Mouse (Mus musculus): ENCODE measurements around the gene Cacul1.
"Not testable (repeated sequence)": the region's sequence is repeated elsewhere in the genome, so short reads cannot be mapped to it uniquely, and the experiment has no call there.

Gene Cacul1

DNA sequence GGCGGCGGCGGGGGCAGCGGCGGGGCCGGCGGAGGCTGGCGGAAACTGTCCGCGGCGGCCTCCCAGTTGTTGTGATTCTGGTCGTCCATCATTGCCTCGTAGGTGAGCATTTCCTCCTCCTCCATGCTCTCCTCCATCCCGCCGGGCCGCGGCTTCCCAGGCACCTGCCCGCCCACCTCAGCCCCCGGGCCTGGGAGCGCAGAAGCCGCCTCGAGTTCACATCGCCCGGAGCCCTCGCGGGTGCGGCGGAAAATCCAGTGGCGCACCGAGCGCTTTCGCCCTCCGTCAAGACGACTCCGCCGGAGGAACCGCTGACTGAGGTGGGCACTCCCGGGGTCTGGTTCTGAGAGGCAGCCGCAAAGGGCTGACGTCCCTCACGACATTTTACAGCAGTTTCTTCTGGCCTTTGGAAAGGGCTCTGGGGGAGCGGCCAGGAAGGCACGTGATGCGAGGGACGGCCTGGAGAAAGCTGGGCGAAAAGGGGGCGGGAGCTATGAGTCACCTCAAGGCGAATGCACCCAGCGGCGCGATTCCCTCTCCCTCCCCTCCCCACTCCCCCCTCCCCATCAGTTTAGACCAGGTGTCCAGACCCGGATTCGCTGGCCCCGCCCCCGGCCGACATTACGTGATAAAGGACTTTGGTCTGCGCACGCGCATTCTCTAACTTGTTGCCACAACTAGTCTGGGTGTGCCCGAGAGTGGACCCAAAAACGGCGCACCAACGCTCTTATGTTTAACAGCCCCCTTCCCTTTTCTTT is at the start of gene Cacul1:
Gene Cacul1, minus strand, starts transcription at position 444 of the 758 bp plus-strand sequence.
- DNase-seq (ENCODE audit: low spot score) = peak; percentile 100

DNA sequence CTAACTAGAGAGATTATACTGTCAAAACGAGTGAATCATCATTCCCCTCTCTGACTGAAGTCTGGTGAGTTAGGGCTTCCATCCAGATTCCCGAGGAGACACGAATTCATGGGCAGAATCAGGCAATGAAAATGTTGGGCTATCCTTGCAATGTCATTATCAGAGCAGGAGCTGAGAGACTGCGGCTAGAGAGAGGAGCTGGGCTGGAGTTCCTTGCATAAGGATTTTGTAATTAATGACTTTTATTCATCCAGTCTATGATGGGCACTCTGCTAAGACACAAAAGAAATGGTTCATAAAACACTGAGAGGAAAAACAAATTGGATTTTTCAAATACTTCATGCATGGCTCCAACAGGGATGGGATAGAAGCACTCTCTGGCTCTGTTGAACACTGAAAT is 38.6 kb upstream of the Cacul1 start:
- no peak for DNase-seq (ENCODE audit: low spot score)

DNA sequence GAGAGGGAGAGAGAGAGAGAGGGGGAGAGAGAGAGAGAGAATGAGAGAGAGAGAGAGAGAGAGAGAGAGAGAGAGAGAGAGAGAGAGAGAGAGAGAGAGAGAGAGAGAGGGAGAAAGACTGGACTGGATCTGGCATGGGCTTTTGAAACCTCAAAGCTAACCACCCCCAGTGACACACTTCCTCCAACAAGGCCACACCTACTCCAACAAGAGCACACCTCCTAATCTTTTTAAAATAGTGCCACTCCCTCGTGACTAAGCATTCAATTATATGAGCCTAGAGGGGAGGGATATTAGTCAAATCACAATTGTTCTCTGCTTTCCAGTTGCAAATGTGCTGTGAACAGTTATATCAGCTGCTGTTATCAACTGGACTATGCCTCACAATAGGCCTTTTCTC is 36.2 kb upstream of the Cacul1 start:
- DNase-seq (ENCODE audit: low spot score) = no peak

DNA sequence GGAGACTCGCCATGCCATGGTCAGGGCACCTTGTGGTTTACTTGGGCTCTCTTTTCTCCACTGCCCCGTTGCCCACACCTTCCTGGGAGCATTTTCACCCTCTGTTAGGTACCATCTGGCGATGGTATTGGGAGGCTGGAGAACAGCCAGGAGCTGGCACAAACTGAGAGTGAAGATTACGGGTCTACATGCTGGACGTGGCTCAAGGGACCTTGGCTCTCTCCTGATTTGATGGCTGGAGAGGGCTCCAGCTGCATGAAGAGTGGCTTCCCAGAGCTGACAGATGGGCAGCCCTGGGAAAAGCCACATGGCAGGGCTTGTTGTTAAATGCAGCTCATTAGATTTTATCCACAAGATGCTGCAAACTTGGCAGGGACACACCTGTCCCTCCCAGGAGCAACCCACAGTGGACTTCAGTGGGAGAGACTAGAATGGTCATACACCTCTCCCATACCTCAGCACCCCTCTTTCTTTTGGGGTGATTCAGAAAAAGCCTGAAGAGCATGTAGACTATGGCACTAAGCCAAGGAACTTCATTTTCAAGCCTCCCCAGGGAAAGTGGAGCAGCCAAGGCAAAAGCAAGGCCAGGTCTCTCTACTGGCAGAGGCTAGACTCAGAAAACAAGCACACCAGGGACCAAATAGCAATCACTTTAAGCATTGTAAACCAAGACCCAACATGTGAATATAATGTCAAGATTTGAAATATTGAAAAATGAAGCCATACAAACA is 34.8 kb upstream of the Cacul1 start:
- DNase-seq (ENCODE audit: low spot score) = no peak

DNA sequence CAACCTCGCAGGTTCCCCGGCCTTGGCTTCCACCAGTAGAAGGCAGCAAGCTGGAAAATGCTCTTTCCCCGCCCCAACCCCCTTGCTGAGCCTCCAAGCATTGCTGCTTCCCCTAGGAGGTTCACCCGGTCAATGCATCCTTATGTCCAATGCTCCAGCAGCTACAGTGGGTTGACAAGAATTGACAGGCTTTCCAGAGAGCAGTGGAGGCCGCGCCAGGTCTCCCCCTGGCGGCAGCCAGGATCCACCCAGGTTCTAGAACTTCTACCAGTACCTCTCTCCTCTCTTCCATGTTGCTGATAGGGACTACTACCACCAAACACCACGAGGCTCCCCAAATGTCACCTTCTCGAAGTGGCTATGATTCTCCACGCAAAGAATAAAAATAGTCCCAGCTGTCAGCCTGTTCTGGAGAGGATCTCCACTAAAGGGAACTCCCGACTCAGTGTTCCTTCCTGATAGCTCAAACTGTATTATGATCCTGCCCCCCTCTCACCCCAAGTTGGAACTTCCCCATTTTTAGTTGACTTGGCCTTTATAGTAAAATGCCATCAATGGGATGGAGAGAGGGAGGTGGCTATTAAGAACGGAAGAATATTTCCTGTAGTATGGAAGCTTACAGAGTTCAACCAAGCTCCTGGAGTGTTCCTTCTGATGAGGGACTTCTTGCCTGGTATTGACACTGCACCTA is 30.8 kb upstream of the Cacul1 start:
- DNase-seq (ENCODE audit: low spot score) = no peak

DNA sequence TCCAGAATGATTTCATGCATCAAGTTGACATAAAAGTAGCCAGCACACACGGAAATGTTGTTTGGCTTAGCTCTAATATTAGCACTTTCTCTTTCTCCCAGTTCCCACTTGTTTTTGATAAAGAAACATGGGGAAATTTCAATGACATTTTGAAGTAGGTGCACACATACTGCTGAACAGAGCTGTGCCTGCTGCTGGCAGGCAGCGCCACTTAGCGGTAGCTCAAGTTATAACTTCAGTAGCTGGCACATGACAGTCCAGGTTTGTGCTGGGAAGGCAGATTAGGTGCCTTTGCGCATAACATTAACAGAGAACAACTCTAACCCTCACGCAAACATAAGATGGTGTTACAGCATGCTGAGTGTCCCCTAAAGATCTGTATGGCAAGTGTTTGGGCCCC is 27.9 kb upstream of the Cacul1 start:
- peak; percentile 28 for DNase-seq (ENCODE audit: low spot score)

DNA sequence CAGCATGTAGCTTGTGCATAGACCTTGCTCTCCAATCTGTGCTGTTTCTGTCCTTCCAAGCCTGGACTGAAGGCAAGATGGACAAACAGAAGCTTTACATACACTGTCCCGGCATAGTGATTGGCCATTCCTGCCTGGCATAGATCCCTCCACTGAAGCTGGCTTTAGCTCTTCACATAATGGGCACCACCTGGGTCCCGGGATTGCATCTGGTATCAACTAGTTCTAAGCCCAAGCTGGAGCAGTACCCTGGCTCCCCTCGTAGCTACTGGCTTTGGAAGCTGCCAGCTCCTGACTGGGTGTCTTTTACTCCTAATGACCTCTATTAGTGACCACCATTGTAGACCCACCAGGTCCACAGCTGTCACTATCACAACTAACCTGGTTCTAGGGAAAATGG is 22.8 kb upstream of the Cacul1 start:
- no peak for DNase-seq (ENCODE audit: low spot score)

DNA sequence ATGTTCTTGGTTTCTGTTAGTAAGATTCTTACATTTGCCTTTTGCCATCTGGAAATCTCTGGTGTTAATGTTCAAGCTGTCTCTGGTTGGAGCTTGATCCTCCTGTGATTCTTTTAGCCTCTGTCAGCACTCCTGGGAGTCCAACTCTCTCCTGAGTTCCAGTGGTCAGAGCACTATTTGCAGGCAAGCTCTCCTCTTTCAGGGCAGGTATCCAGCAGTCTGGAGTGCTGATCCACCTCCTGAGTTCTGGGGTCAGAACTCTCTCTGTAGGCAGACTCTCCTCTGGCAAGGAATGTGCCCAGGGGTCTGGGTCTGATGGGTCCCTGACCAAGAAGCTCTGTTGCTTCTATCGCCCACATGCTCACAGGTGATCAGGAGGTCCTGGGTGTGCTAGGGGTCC is 21.2 kb upstream of the Cacul1 start:
- not testable (repeated sequence) for DNase-seq (ENCODE audit: low spot score)

DNA sequence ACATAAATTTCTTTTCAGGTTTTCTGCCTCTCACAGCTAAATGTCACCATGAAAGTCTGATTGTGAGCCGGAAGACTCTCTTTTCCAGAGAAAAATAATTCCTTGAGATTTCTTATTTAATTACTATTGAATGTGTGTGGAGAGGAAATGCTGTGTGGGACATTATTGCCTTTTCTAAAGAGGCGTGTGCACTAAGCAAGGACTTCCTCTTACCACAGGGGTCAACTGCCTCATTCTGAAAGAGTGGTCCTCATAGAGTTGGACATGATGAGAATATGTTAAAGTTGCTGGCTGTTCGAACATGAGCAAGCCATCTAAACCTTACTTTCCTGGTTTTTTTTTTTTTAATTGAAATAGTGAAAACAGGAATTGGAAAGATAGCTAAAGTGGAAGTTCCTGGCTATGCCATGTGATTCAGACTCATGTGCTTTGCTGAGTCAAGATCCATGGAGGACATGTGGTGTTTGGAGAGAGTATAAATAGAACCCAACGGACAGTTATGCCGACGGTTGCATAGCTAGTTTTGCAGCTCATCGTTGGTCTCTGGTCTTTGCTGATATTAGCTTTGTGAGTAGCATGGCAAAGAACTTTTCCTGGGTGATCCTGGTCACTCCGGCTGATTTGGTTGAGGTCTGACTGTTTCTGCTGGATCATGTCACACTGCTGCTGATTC is 17.3 kb upstream of the Cacul1 start:
- DNase-seq (ENCODE audit: low spot score) = no peak

DNA sequence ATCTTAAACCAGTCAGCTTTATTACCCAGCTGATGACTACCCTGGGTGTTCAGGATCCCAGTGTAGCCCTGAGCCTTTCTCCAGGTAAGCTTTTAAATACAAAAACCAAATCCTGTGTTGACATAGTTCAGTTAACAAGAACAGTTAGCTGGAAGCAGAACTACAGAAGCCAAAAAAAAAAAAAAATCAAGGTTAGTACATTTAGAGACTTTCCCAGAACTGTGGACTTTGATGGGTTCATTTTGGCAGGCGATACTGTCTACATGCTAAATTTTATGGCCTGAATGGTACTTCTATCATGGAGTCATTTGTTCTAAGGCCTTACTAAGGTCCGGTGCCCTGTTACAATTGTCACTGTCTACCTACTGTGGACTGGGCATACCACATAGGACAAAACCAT is 8.8 kb upstream of the Cacul1 start:
- DNase-seq (ENCODE audit: low spot score) = no peak

DNA sequence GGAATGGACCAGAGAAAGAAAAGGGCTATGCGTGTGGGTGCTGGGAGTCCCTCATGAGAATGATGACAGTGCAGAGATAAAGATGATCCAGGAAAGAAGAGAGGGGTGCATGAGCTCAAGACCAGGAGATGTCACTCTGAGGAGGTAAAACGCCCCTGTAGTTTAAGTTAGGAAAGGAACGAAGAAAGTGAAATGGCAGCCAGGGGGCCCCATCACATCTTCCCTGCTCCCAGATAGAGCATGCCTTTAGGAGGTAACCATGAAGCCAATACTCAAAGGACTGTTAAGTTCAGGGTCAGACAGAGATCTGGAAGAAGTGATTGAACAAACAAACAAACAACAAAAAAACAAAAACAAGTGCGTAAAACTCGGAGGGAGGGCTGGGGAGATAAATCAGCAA is 5.8 kb upstream of the Cacul1 start:
- DNase-seq (ENCODE audit: low spot score) = no peak

DNA sequence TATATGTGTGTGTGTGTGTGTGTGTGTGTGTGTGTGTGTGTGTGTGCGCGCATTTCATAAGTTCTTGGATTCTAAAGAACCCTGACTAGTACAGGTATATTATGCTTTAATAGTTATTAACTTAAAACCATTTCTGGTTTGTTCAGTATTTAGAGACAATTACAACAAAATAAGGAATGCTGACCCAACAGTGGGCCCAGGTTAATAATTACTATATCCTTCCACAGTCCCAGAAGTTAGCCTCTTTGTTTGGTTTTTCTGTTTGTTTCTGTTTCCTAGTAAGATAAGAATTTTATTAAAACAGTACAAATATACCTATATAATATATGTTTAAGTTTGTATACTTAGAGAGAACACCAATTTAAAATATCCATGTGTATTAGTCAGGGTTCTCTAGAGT is 2.4 kb upstream of the Cacul1 start:
- DNase-seq (ENCODE audit: low spot score) = no peak

DNA sequence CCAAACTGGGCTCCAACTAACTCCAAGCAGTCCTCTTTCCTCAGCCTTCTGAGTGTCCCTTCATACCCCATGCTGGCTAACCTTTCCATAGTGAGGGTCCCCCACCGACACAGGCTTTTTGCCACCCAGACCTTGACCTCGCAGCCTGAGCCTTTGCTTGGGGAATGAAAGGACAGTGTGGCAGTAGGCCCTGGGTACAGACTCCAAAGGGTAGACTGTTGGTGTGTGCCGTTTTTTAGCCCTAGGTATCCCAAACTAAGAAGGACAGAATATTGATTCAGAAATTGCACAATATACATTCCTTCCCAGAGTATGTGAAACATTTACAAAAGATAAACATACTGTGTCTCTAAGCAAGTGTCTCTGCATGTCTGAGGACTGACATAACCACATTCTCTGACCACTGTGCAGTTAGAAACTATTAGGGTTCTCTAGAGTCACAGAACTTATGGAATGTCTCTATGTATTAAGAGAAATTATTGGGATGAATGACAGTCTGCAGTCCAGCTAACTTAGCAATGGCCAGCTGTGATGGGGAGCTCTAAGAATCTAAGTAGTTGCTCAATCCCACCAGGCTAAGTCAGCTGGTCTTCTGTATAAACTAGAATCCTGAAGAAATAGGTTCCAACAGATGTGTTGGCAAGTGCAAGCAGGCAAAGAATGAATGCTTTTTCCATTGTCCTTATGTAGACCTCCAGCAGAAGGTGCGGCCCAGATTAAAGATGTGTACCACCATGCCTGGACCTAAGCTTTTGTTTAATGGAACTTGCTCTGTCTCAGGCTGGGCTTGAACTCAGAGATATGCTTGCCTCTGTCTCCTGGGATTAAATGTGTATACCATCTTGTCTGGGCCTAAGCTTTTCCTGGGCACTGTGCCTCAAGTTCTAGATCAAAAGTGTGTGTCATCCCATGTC is 809 bp upstream of the Cacul1 start:
- peak; percentile 52 for DNase-seq (ENCODE audit: low spot score)

DNA sequence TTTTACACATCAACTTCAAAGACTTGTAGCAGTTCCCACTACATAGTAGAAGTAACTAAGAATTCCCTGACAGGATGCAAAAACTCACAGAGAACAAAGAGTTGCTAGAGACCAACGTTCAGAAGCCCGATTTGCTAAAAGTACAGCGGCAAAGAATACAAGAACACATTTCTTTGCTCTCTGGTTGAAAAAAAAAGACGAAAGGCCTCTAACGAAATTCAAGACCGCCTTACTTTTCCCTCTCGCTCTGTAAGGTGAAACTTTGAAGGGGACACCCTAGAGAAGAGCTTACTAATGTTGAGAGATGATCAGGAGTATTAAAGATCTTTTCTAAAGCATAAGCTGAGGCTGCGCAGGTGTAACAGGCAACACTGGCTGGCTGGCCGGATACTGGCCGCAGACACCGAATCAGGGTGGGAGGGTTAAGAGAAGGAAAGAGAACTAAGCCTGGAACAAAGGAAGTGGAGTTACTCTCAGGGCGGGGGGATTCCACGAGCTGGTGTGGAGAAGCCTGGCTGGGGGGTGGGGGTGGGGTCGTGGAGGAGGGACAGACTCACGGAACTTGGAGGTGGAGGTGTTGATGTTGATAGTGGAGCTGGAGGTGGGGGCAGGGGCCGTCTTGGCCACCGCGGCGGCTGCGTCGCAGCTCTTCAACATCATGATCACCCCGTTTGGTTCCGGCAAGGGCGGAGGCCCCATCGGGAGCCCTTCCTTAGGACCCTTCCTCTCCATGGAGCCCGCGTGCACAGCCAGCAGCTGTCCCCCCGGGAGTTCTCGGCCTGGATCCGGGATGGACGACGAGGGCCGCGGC is 849 bp downstream of the Cacul1 start:
- DNase-seq (ENCODE audit: low spot score) = peak; percentile 71

DNA sequence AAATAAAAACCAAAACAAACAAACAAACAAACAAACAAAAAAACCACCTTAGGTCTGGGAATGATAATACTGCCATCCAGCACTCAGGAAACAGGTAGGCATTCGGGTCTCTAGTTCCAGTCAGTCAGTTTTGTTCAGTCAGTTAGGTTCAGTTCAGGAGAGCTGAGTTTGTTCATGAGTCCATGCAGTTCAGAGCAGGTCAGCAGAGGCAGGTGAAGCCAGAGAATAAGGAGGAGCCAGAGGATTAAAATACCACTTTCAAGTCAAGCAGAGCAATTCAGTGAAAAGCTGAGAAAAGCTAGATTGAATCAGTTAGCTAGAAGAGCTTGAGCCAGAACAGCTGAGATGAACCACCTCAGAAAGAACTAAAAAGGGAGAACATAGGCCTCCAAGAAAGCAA is 4.1 kb downstream of the Cacul1 start:
- no peak for DNase-seq (ENCODE audit: low spot score)

DNA sequence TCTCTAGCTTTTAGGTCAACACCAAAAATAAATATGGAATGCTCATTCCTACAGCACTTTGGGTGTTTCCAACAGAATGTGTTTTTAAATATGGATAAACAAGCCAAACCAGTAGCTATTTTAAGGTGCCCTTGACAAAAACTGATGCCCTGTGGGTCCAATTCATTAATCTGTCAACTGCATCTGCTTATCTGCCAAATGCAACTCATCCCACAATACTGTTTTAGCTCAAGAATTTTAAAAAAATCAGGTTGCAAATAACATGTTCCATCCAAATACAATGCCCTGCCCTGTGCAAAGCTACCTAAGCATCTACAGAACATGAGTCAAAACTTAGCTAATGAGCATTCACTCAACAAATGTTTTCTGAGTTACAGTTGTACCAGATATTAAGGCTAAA is 20.3 kb downstream of the Cacul1 start:
- DNase-seq (ENCODE audit: low spot score) = no peak

DNA sequence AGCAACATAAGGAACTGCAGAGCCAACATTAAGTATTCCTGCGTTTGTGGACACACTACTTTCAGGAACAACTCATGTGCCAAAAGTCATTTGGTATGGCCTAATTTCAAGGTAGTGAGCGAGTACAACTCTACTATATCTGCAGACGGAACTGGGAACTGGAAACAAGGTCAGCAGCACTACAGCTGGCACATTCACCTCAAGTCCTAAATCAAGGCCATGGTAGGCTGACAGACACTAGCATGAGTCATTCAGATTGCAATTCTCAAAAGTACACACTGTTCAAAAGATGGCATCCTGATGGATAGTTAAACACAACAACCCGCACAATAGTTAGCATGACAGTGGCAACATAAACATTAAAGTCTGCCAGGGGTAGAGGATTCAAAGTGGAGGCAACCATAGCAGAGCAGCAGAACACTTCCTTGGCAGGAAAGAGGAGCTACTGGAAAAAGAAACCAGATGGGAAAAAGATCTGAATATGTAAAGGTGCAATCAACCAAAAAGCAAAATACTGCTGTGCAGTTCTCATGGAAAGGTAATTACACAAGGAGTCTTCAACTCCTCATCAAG is 25.9 kb downstream of the Cacul1 start:
- no peak for DNase-seq (ENCODE audit: low spot score)

DNA sequence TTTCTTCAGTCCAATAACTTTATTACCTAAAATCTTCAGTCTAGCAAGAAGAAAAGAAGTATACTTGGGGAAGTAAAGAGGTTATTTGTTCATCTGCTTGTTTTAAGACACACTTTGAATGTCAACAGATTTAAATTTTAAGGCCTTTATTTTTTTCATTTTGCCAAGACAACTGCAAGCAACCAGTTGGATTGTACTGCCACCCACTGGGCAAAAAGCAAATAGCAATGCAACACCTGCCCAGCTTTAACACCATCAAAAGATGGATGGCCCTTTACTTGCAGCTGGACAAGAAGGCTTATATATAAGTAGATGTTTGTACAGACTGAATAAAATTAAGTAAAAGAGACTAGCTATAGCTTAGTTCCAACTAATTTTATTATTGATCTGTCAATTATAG is 27.3 kb downstream of the Cacul1 start:
- DNase-seq (ENCODE audit: low spot score) = no peak

DNA sequence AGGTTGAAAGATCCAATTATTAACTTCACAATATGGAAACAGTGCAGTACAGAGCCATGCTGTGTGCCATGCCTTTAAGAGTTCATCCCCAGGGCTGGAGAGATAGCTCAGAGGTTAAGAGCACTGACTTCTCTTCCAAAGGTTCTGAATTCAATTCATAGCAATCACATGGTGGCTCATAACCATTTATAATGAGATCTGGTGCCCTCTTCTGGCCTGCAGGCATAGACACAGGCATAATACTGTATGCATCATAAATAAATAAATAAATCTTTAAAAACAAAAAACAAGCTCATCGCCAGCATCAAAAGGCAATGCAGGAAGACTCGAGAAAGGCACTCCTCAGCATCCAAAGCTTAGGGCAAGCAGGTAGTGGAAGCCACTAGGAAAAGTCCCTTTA is 37.5 kb downstream of the Cacul1 start:
- DNase-seq (ENCODE audit: low spot score) = no peak

DNA sequence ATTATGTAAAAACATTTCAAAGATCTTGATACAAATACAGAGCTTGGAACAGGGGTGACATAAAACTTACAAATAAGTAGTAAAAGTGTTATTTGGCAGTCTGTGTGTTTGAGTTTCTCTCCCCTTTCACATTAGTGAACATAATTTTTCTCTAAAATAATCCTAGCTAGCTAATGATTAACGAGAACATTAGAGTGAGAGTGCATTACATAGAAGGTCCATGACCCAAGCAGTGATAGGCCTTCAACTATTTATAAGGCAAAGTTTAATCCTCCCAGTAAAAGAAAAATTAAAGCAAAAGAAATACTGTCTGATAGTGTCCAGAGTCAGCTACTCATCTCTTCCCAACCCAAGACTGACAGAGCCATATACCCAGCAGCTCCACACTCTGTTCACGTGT is 48.9 kb downstream of the Cacul1 start:
- DNase-seq (ENCODE audit: low spot score) = no peak
